ENCODE assay signal across 14 mouse cellular contexts in genomic region chr8:4320404-4320803, GRCm38 (mm10).
"Had no signal": no experiment of that assay in that cellular context is flagged by ENCODE, and none has a peak within 500 bp of the region (broad histone marks: within the 10 kb centered on the region; RNA-seq: fewer than 3 reads in every experiment).

No protein-coding gene starts in this region.

- DNase-seq: kidney, postnatal 10 days; kidney, postnatal 4 days; liver, embryonic 13.5 days; liver, postnatal 0 days; lung, postnatal 14 days; right cerebral cortex, adult 18-20 months; right cerebral cortex, postnatal 25 days; thymus, postnatal 36 days had no signal

- H3K27me3 ChIP-seq: liver, embryonic 13.5 days; lung, embryonic 15.5 days; midbrain, embryonic 13.5 days; neural tube, embryonic 15.5 days had no signal

- H3K9ac ChIP-seq: liver, embryonic 13.5 days; liver, postnatal 0 days; lung, embryonic 15.5 days; midbrain, embryonic 13.5 days; neural tube, embryonic 15.5 days had no signal

- ATAC-seq: liver, postnatal 0 days; midbrain, embryonic 13.5 days had no signal

- H3K4me3 ChIP-seq: left cerebral cortex, adult 2 months; limb, embryonic 10.5 days; liver, embryonic 13.5 days; lung, embryonic 15.5 days; midbrain, embryonic 13.5 days; neural tube, embryonic 15.5 days had no signal

- H3K9me3 ChIP-seq: limb, embryonic 10.5 days; liver, embryonic 13.5 days; lung, embryonic 15.5 days; midbrain, embryonic 13.5 days; neural tube, embryonic 15.5 days had no signal

- H3K27ac ChIP-seq: left cerebral cortex, adult 2 months; limb, embryonic 10.5 days; liver, embryonic 13.5 days; lung, embryonic 15.5 days; macrophage; midbrain, embryonic 13.5 days; neural tube, embryonic 15.5 days had no signal

- H3K4me2 ChIP-seq: liver, embryonic 13.5 days; lung, embryonic 15.5 days; midbrain, embryonic 13.5 days; neural tube, embryonic 15.5 days had no signal
